In genomic region chr9:50616161-50616560, GRCm38 (mm10) we compare ENCODE assay signal across 8 mouse cellular contexts. TPM values are rescaled to one million over a fixed set of nuclear protein-coding genes. Genes with fewer than 3 reads are reported as not detected.
A peak's percentile ranks its signal among the peaks of the same experiment; 100 is the strongest.
DNase-seq lines count a peak whose midpoint lies in the region; ATAC-seq and TF ChIP-seq lines count a peak whose summit lies in the region.

No protein-coding gene starts in this region.

- peak overlapping the region; percentile 99 for H3K4me3 ChIP-seq in lung, embryonic 16.5 days (ENCODE audit: low read length)
- H3K4me3 ChIP-seq in forebrain, embryonic 10.5 days, result peak overlapping the region; percentile 99
- peak overlapping the region; percentile 90 for H3K4me3 ChIP-seq in limb, embryonic 11.5 days (ENCODE audit: low read depth, low read length)
- H3K4me3 ChIP-seq in olfactory bulb, adult 2 months (ENCODE audit: insufficient read depth, low read depth, low read length), result peak overlapping the region; percentile 87

- ATAC-seq in lung, embryonic 16.5 days (ENCODE audit: low read depth), result no peak
- no peak for ATAC-seq in limb, embryonic 11.5 days (ENCODE audit: insufficient number of reproducible peaks, low FRiP score, low TSS enrichment, low read depth)

- peaks cover 15% of the 10 kb centered on the region for H3K36me3 ChIP-seq in lung, embryonic 16.5 days (ENCODE audit: control insufficient read depth, insufficient read depth, low read length)
- peaks cover 42% of the 10 kb centered on the region for H3K36me3 ChIP-seq in forebrain, embryonic 10.5 days (replicated peaks)
- H3K36me3 ChIP-seq in limb, embryonic 11.5 days (ENCODE audit: control insufficient read depth, insufficient read depth, low read length), result peaks cover 16% of the 10 kb centered on the region

- no peak for DNase-seq in lung, postnatal 36 days
- no peak for DNase-seq in forebrain, embryonic 10.5 days (ENCODE audit: extremely low spot score, low spot score)
- no peak for DNase-seq in limb, embryonic 11.5 days (ENCODE audit: low spot score)
- DNase-seq in adrenal gland, postnatal 36 days, result no peak
- no peak for DNase-seq in Muller cell, postnatal 12 days (ENCODE audit: inconsistent ontology term)
- no peak for DNase-seq in layer of hippocampus, postnatal 25 days (ENCODE audit: extremely low spot score in 1 of 2, low spot score in 1 of 2)

- no peak for TF ChIP-seq POLR2A in olfactory bulb, adult 2 months (IDR thresholded peaks at IDR 0.05; ENCODE audit: insufficient read depth, low read depth, low read length)

- H3K27me3 ChIP-seq in lung, embryonic 16.5 days (ENCODE audit: control insufficient read depth, insufficient read depth, low read depth, low read length), result no peaks in the 10 kb centered on the region
- no peaks in the 10 kb centered on the region for H3K27me3 ChIP-seq in forebrain, embryonic 10.5 days (ENCODE audit: poor library complexity, severe bottlenecking)
- no peaks in the 10 kb centered on the region for H3K27me3 ChIP-seq in limb, embryonic 11.5 days (ENCODE audit: control insufficient read depth, insufficient read depth, low read length)

- peak overlapping the region; percentile 62 for H3K4me2 ChIP-seq in lung, embryonic 16.5 days (ENCODE audit: low read depth, low read length)
- peak overlapping the region; percentile 60 for H3K4me2 ChIP-seq in limb, embryonic 11.5 days (ENCODE audit: low read depth, severe bottlenecking)

- no peak for TF ChIP-seq CTCF in olfactory bulb, adult 2 months (IDR thresholded peaks at IDR 0.05; ENCODE audit: insufficient read depth, low read depth, low read length)

- 30% methylated on average over 11 of the region's 11 CpGs for WGBS in lung, embryonic 16.5 days
- WGBS in forebrain, embryonic 10.5 days, result 43% methylated on average over 11 of the region's 11 CpGs
- WGBS in limb, embryonic 11.5 days, result 41% methylated on average over 11 of the region's 11 CpGs
- WGBS in olfactory bulb, adult 2 months, result 31% methylated on average over 11 of the region's 11 CpGs

- H3K9me3 ChIP-seq in lung, embryonic 16.5 days (ENCODE audit: control insufficient read depth, low read length), result no peaks in the 10 kb centered on the region
- no peaks in the 10 kb centered on the region for H3K9me3 ChIP-seq in forebrain, embryonic 10.5 days
- no peaks in the 10 kb centered on the region for H3K9me3 ChIP-seq in limb, embryonic 11.5 days (ENCODE audit: control insufficient read depth, low read length)

- peaks cover 7% of the 10 kb centered on the region for H3K4me1 ChIP-seq in lung, embryonic 16.5 days (replicated peaks; ENCODE audit: control insufficient read depth, insufficient read depth, low read length)
- H3K4me1 ChIP-seq in forebrain, embryonic 10.5 days, result peaks cover 22% of the 10 kb centered on the region
- peaks cover 3% of the 10 kb centered on the region; the same call in 1 of the 2 replicates for H3K4me1 ChIP-seq in limb, embryonic 11.5 days (ENCODE audit: control insufficient read depth, insufficient read depth, low read length)
- no peaks in the 10 kb centered on the region for H3K4me1 ChIP-seq in olfactory bulb, adult 2 months (ENCODE audit: control insufficient read depth, insufficient read depth, low read length)

- H3K9ac ChIP-seq in lung, embryonic 16.5 days (ENCODE audit: low read length), result peak overlapping the region; percentile 98
- peak overlapping the region; percentile 83 for H3K9ac ChIP-seq in limb, embryonic 11.5 days (ENCODE audit: low read length)

- peak overlapping the region; percentile 98; the same call in 1 of the 2 replicates for H3K27ac ChIP-seq in lung, embryonic 16.5 days (ENCODE audit: low read length)
- H3K27ac ChIP-seq in forebrain, embryonic 10.5 days, result peak overlapping the region; percentile 97
- no peak overlapping the region for H3K27ac ChIP-seq in limb, embryonic 11.5 days (replicated peaks; ENCODE audit: low read depth, low read length)
- no peak overlapping the region for H3K27ac ChIP-seq in olfactory bulb, adult 2 months (ENCODE audit: insufficient read depth, low read depth, low read length)

RNA-seq across cellular contexts. Expression of gene Pih1d2, which starts 1.0 kb away (rescaled TPM):
- polyA plus RNA-seq in lung, embryonic 16.5 days (2015; fragmentation: Nextera tagmentation; extraction: Ambion mirVana), result 8.7 and 9.6 TPM in 2 replicates
- polyA plus RNA-seq in forebrain, embryonic 10.5 days (2016; fragmentation: Nextera tagmentation; extraction: Ambion mirVana), result 6.5 and 7.9 TPM in 2 replicates
- polyA plus RNA-seq in limb, embryonic 11.5 days (2014; fragmentation: Nextera tagmentation; extraction: Ambion mirVana), result 5.0 and 5.6 TPM in 2 replicates
- not detected in 2 replicates for polyA plus RNA-seq in olfactory bulb, adult 2 months (2012; ENCODE audit: insufficient read depth, insufficient read length, low replicate concordance, missing spikeins)
- 1 to 10 TPM; 2.2 to 2.3 TPM for total RNA-seq in adrenal gland, postnatal 36 days (2021)
- total RNA-seq in layer of hippocampus, postnatal 25 days (2021), result 1 to 10 TPM; 3.3 to 3.4 TPM

RNA-seq across cellular contexts. Expression of gene Nkapd1, which starts 1.1 kb away (rescaled TPM):
- polyA plus RNA-seq in lung, embryonic 16.5 days (2015; fragmentation: Nextera tagmentation; extraction: Ambion mirVana), result 21.0 and 22.0 TPM in 2 replicates
- 20.5 and 22.1 TPM in 2 replicates for polyA plus RNA-seq in forebrain, embryonic 10.5 days (2016; fragmentation: Nextera tagmentation; extraction: Ambion mirVana)
- 29.7 and 32.3 TPM in 2 replicates for polyA plus RNA-seq in limb, embryonic 11.5 days (2014; fragmentation: Nextera tagmentation; extraction: Ambion mirVana)
- not detected in 2 replicates for polyA plus RNA-seq in olfactory bulb, adult 2 months (2012; ENCODE audit: insufficient read depth, insufficient read length, low replicate concordance, missing spikeins)
- 10 to 100 TPM; 19.5 to 26.4 TPM for total RNA-seq in adrenal gland, postnatal 36 days (2021)
- 10 to 100 TPM; 19.3 to 22.8 TPM for total RNA-seq in layer of hippocampus, postnatal 25 days (2021)

RNA-seq across cellular contexts. Expression of gene Timm8b, which starts 12.5 kb away (rescaled TPM):
- 193 and 194 TPM in 2 replicates for polyA plus RNA-seq in lung, embryonic 16.5 days (2015; fragmentation: Nextera tagmentation; extraction: Ambion mirVana)
- 308 and 321 TPM in 2 replicates for polyA plus RNA-seq in forebrain, embryonic 10.5 days (2016; fragmentation: Nextera tagmentation; extraction: Ambion mirVana)
- 297 and 308 TPM in 2 replicates for polyA plus RNA-seq in limb, embryonic 11.5 days (2014; fragmentation: Nextera tagmentation; extraction: Ambion mirVana)
- polyA plus RNA-seq in olfactory bulb, adult 2 months (2012; ENCODE audit: insufficient read depth, insufficient read length, low replicate concordance, missing spikeins), result not detected in 2 replicates
- total RNA-seq in adrenal gland, postnatal 36 days (2021), result 100 to 1,000 TPM; 196 to 200 TPM
- 100 to 1,000 TPM; 237 to 253 TPM for total RNA-seq in layer of hippocampus, postnatal 25 days (2021)

RNA-seq across cellular contexts. Expression of gene Sdhd, which starts 12.5 kb away (rescaled TPM):
- polyA plus RNA-seq in lung, embryonic 16.5 days (2015; fragmentation: Nextera tagmentation; extraction: Ambion mirVana), result 298 and 304 TPM in 2 replicates
- polyA plus RNA-seq in forebrain, embryonic 10.5 days (2016; fragmentation: Nextera tagmentation; extraction: Ambion mirVana), result 325 and 340 TPM in 2 replicates
- polyA plus RNA-seq in limb, embryonic 11.5 days (2014; fragmentation: Nextera tagmentation; extraction: Ambion mirVana), result 293 and 303 TPM in 2 replicates
- not detected in 2 replicates for polyA plus RNA-seq in olfactory bulb, adult 2 months (2012; ENCODE audit: insufficient read depth, insufficient read length, low replicate concordance, missing spikeins)
- 100 to 1,000 TPM; 261 to 290 TPM for total RNA-seq in adrenal gland, postnatal 36 days (2021)
- 100 to 1,000 TPM; 117 to 132 TPM for total RNA-seq in layer of hippocampus, postnatal 25 days (2021)

RNA-seq across cellular contexts. Expression of gene Dlat, which starts 43.4 kb away (rescaled TPM):
- 40.5 and 43.6 TPM in 2 replicates for polyA plus RNA-seq in lung, embryonic 16.5 days (2015; fragmentation: Nextera tagmentation; extraction: Ambion mirVana)
- polyA plus RNA-seq in forebrain, embryonic 10.5 days (2016; fragmentation: Nextera tagmentation; extraction: Ambion mirVana), result 54.0 and 59.0 TPM in 2 replicates
- polyA plus RNA-seq in limb, embryonic 11.5 days (2014; fragmentation: Nextera tagmentation; extraction: Ambion mirVana), result 60.0 and 63.7 TPM in 2 replicates
- polyA plus RNA-seq in olfactory bulb, adult 2 months (2012; ENCODE audit: insufficient read depth, insufficient read length, low replicate concordance, missing spikeins), result not detected in 2 replicates
- 100 to 1,000 TPM; 161 to 169 TPM for total RNA-seq in adrenal gland, postnatal 36 days (2021)
- 100 to 1,000 TPM; 137 to 141 TPM for total RNA-seq in layer of hippocampus, postnatal 25 days (2021)

Comparison
In these comparisons a context has a peak if more than half of its experiments do, and no peak if none do; other contexts are left out.
1. H3K27ac ChIP-seq: peak in lung, embryonic 16.5 days (single experiment) and forebrain, embryonic 10.5 days (single experiment); none in limb, embryonic 11.5 days (single experiment) and olfactory bulb, adult 2 months (single experiment).
2. RNA of gene Nkapd1, which starts 1.1 kb away (polyA plus RNA-seq): 29.7 to 32.3 TPM in limb, embryonic 11.5 days, 21.0 to 22.0 TPM in lung, embryonic 16.5 days and 20.5 to 22.1 TPM in forebrain, embryonic 10.5 days; not detected in olfactory bulb, adult 2 months; every median in the first group is over 10 times any median in the second.
3. Peak in every context shown above with its lines, with median percentiles within 50 percentile points of each other: H3K4me3 ChIP-seq.